Mouse (Mus musculus) thymus, adult 2 months (tissue): Measurements from ENCODE around the gene Map1lc3b.

Experiments
- CTCF ChIP-seq: fragments of 200-500 bp; IDR thresholded peaks from 2 replicates; pipeline ENCODE4 v1.5.1; 2012; ENCODE audit warnings: mild to moderate bottlenecking, control low read depth, low read length, moderate library complexity, borderline replicate concordance; ENCODE audit not compliant: control insufficient read depth, poor library complexity, insufficient read depth; ENCODE audit errors: extremely low read depth
- POLR2A ChIP-seq: fragments of 200-500 bp; IDR thresholded peaks from 2 replicates; pipeline ENCODE4 v1.6.1; 2012; ENCODE audit warnings: mild to moderate bottlenecking, low read length, control low read depth, moderate library complexity; ENCODE audit not compliant: control insufficient read depth, poor library complexity, insufficient read depth; ENCODE audit errors: extremely low read depth

GRCm38 (mm10) chr8:121602411-121602810 is 12.2 kb downstream of the Map1lc3b start:
- TF ChIP-seq POLR2A: no peak
- TF ChIP-seq CTCF: no peak
